Mouse (Mus musculus) MEL (cell line): ENCODE measurements around the gene 1700013H16Rik. TPM values are rescaled to one million over a fixed set of nuclear protein-coding genes. Genes with fewer than 3 reads are reported as not detected.

Experiments
- DNase-seq: peaks from one replicate; pipeline ENCODE4 v3.0.0; 2011; ENCODE audit warnings: low read depth, low spot score
- H3K27ac ChIP-seq: 2 replicates; pipeline ENCODE4 v1.5.1; 2012; ENCODE audit warnings: low read depth, mild to moderate bottlenecking, control low read depth, low read length, moderate library complexity; ENCODE audit not compliant: control insufficient read depth
- H3K27me3 ChIP-seq, 2 experiments: fragments of 150-350 bp in 1 of 2; sonication (generic) in 1 of 2; 2 replicates each; pipeline ENCODE4 v1.6.1; 2012; ENCODE audit warnings: low read length in 2 of 2, mild to moderate bottlenecking in 2 of 2, improper control_type of control experiment in 1 of 2, moderate library complexity in 1 of 2; ENCODE audit not compliant: insufficient read depth in 2 of 2, control insufficient read depth in 1 of 2
- H3K36me3 ChIP-seq, 2 experiments: 2 replicates each; pipeline ENCODE4 v1.6.1; 2012 to 2014; ENCODE audit warnings: low read length in 2 of 2, improper control_type of control experiment in 1 of 2, inconsistent platforms in 1 of 2, mild to moderate bottlenecking in 1 of 2; ENCODE audit not compliant: insufficient read depth in 2 of 2, control insufficient read depth in 1 of 2
- H3K4me1 ChIP-seq, 2 experiments: fragments of 150-350 bp in 1 of 2; sonication (generic) in 1 of 2; 2 replicates each; pipeline ENCODE4 v1.6.1; 2012; ENCODE audit warnings: low read length in 2 of 2, improper control_type of control experiment in 1 of 2, mild to moderate bottlenecking in 1 of 2; ENCODE audit not compliant: insufficient read depth in 2 of 2, control insufficient read depth in 1 of 2
- H3K4me3 ChIP-seq, 2 experiments: fragments of 150-350 bp in 1 of 2; sonication (generic) in 1 of 2; 2 replicates each; pipeline ENCODE4 v1.5.1; 2012; ENCODE audit warnings: low read depth in 2 of 2, low read length in 2 of 2, mild to moderate bottlenecking in 2 of 2, moderate library complexity in 2 of 2, control low read depth in 1 of 2, improper control_type of control experiment in 1 of 2; ENCODE audit not compliant: control insufficient read depth in 1 of 2, insufficient read depth in 1 of 2
- H3K79me2 ChIP-seq: 2 replicates; pipeline ENCODE4 v1.6.1; 2012; ENCODE audit warnings: mild to moderate bottlenecking, low read length, moderate library complexity; ENCODE audit not compliant: control insufficient read depth, poor library complexity, insufficient read depth
- H3K9ac ChIP-seq: 2 replicates; pipeline ENCODE4 v1.6.1; 2012; ENCODE audit warnings: low read depth, mild to moderate bottlenecking, control low read depth, low read length, moderate library complexity; ENCODE audit not compliant: control insufficient read depth, poor library complexity, severe bottlenecking
- H3K9me3 ChIP-seq: fragments of 150-350 bp; sonication (generic); replicated peaks from 2 replicates; pipeline ENCODE4 v1.6.1; 2012; ENCODE audit warnings: mild to moderate bottlenecking, low read length, improper control_type of control experiment, moderate library complexity; ENCODE audit not compliant: insufficient read depth
- CTCF ChIP-seq, 3 experiments: IDR thresholded peaks in 2 of 3; conservative IDR thresholded peaks in 1 of 3; 2 replicates each; pipeline ENCODE4 v1.5.1; 2011 to 2012; ENCODE audit warnings: low read length in 3 of 3, low read depth in 2 of 3, mild to moderate bottlenecking in 2 of 3, improper control_type of control experiment in 1 of 3, inconsistent platforms in 1 of 3, mixed read lengths in 1 of 3, moderate library complexity in 1 of 3; ENCODE audit not compliant: control insufficient read depth in 1 of 3, insufficient read depth in 1 of 3, poor library complexity in 1 of 3, severe bottlenecking in 1 of 3
- E2F4 ChIP-seq: IDR thresholded peaks from 2 replicates; pipeline ENCODE4 v1.6.1; 2011; ENCODE audit warnings: low read depth, low read length, improper control_type of control experiment, borderline replicate concordance
- ELF1 ChIP-seq: IDR thresholded peaks from 2 replicates; pipeline ENCODE4 v1.6.1; 2014; ENCODE audit warnings: low read depth, mild to moderate bottlenecking, inconsistent platforms, low read length, improper control_type of control experiment, moderate library complexity
- ETS1 ChIP-seq: IDR thresholded peaks from 2 replicates; pipeline ENCODE4 v1.6.1; 2012; ENCODE audit warnings: low read depth, mild to moderate bottlenecking, inconsistent platforms, low read length, improper control_type of control experiment, moderate library complexity
- GABPA ChIP-seq: IDR thresholded peaks from 2 replicates; pipeline ENCODE4 v1.6.1; 2012; ENCODE audit warnings: low read depth, mild to moderate bottlenecking, inconsistent platforms, low read length, improper control_type of control experiment, moderate library complexity
- GATA1 ChIP-seq: IDR thresholded peaks from 2 replicates; pipeline ENCODE4 v1.6.1; 2011; ENCODE audit warnings: low read depth, low read length, improper control_type of control experiment
- HCFC1 ChIP-seq: IDR thresholded peaks from 2 replicates; pipeline ENCODE4 v1.6.1; 2012; ENCODE audit warnings: low read depth, mild to moderate bottlenecking, inconsistent platforms, low read length, improper control_type of control experiment, moderate library complexity
- JUND ChIP-seq: IDR thresholded peaks from 2 replicates; pipeline ENCODE4 v1.6.1; 2011; ENCODE audit warnings: low read depth, mild to moderate bottlenecking, improper control_type of control experiment, low read length
- KAT2A ChIP-seq: conservative IDR thresholded peaks from 2 replicates; pipeline ENCODE4 v1.6.1; 2012; ENCODE audit warnings: low read depth, low read length, improper control_type of control experiment, inconsistent platforms
- MAFK ChIP-seq: IDR thresholded peaks from 2 replicates; pipeline ENCODE4 v1.6.1; 2011; ENCODE audit warnings: low read depth, mild to moderate bottlenecking, low read length, improper control_type of control experiment, borderline replicate concordance
- MAX ChIP-seq: IDR thresholded peaks from 2 replicates; pipeline ENCODE4 v1.6.1; 2011; ENCODE audit warnings: low read length, improper control_type of control experiment
- MAZ ChIP-seq: IDR thresholded peaks from 2 replicates; pipeline ENCODE4 v1.6.1; 2012; ENCODE audit warnings: low read depth, mild to moderate bottlenecking, inconsistent platforms, low read length, improper control_type of control experiment
- MEF2A ChIP-seq: IDR thresholded peaks from 2 replicates; pipeline ENCODE4 v1.6.1; 2014; ENCODE audit warnings: low read depth, mild to moderate bottlenecking, inconsistent platforms, low read length, improper control_type of control experiment; ENCODE audit not compliant: poor library complexity, insufficient replicate concordance, severe bottlenecking; ENCODE audit errors: extremely low read depth
- MXI1 ChIP-seq: IDR thresholded peaks from 2 replicates; pipeline ENCODE4 v1.6.1; 2011; ENCODE audit warnings: mild to moderate bottlenecking, low read depth, low read length, improper control_type of control experiment
- MYB ChIP-seq: IDR thresholded peaks from 2 replicates; pipeline ENCODE4 v1.6.1; 2011; ENCODE audit warnings: mild to moderate bottlenecking, low read depth, low read length, improper control_type of control experiment
- NELFE ChIP-seq: IDR thresholded peaks from 2 replicates; pipeline ENCODE4 v1.6.1; 2011; ENCODE audit warnings: low read depth, low read length, improper control_type of control experiment
- POLR2A ChIP-seq, 2 experiments: IDR thresholded peaks; 2 replicates each; pipeline ENCODE4 v1.6.1; 2011 to 2012; ENCODE audit warnings: low read length in 2 of 2, mild to moderate bottlenecking in 2 of 2, control low read depth in 1 of 2, improper control_type of control experiment in 1 of 2, low read depth in 1 of 2, moderate library complexity in 1 of 2; ENCODE audit not compliant: control insufficient read depth in 1 of 2, insufficient read depth in 1 of 2, poor library complexity in 1 of 2
- POLR2AphosphoS2 ChIP-seq: IDR thresholded peaks from 2 replicates; pipeline ENCODE4 v1.6.1; 2011; ENCODE audit warnings: low read length, improper control_type of control experiment
- RCOR1 ChIP-seq: IDR thresholded peaks from 2 replicates; pipeline ENCODE4 v1.6.1; 2012; ENCODE audit warnings: low read depth, mild to moderate bottlenecking, inconsistent platforms, low read length, improper control_type of control experiment
- SIN3A ChIP-seq: IDR thresholded peaks from 2 replicates; pipeline ENCODE4 v1.6.1; 2012; ENCODE audit warnings: low read length, improper control_type of control experiment, inconsistent platforms
- TAL1 ChIP-seq: IDR thresholded peaks from 2 replicates; pipeline ENCODE4 v1.6.1; 2012; ENCODE audit warnings: mild to moderate bottlenecking, inconsistent platforms, low read length, moderate library complexity, mixed read lengths
- TCF12 ChIP-seq: IDR thresholded peaks from 2 replicates; pipeline ENCODE4 v1.6.1; 2014; ENCODE audit warnings: low read depth, mild to moderate bottlenecking, inconsistent platforms, low read length, improper control_type of control experiment, moderate library complexity
- UBTF ChIP-seq: IDR thresholded peaks from 2 replicates; pipeline ENCODE4 v1.6.1; 2012; ENCODE audit warnings: low read depth, mild to moderate bottlenecking, inconsistent platforms, low read length, improper control_type of control experiment, moderate library complexity, borderline replicate concordance; ENCODE audit not compliant: insufficient read depth
- USF2 ChIP-seq, 2 experiments: IDR thresholded peaks; 2 replicates each; pipeline ENCODE4 v1.6.1; 2011 to 2012; ENCODE audit warnings: improper control_type of control experiment in 2 of 2, low read length in 2 of 2, borderline replicate concordance in 1 of 2, inconsistent platforms in 1 of 2, low read depth in 1 of 2, mild to moderate bottlenecking in 1 of 2; ENCODE audit not compliant: insufficient read depth in 1 of 2
- ZNF384 ChIP-seq: IDR thresholded peaks from 2 replicates; pipeline ENCODE4 v1.6.1; 2012; ENCODE audit warnings: low read depth, mild to moderate bottlenecking, inconsistent platforms, low read length, improper control_type of control experiment
- polyA plus RNA-seq, 2 experiments: library from polyadenylated mRNA; stranded (reverse) in 1 of 2; unstranded in 1 of 2; fragments of >175 nt in 1 of 2; fragments of >200 nt in 1 of 2; gene quantifications; 2 replicates each; pipeline versions ENCODE4 v1.2.1 to v1.2.4; 2012; ENCODE audit warnings: low replicate concordance in 2 of 2, low read depth in 1 of 2; ENCODE audit not compliant: insufficient read length in 2 of 2, insufficient read depth in 1 of 2, missing spikeins in 1 of 2
- total RNA-seq: library from RNA; depleted of rRNA; stranded (reverse); fragments of 300-350 nt; gene quantifications from 2 replicates; pipeline ENCODE4 v1.2.3, GENCODE M21; 2012

Gene 1700013H16Rik
- total and polyA plus RNA-seq, 3 experiments = not detected

GRCm38 (mm10) chrX:53694008-53694777, 63.4 kb downstream of the 1700013H16Rik start:
- H3K79me2 ChIP-seq = no peaks in the 10 kb centered on the region
- no peak overlapping the region for H3K9ac ChIP-seq
- H3K27me3 ChIP-seq = no peaks in the 10 kb centered on the region
- no peaks in the 10 kb centered on the region for H3K9me3 ChIP-seq
- H3K4me1 ChIP-seq = no peaks in the 10 kb centered on the region
- H3K36me3 ChIP-seq = no peaks in the 10 kb centered on the region
- DNase-seq = no peak
- H3K27ac ChIP-seq = no peak overlapping the region
- TF ChIP-seq ZNF384 (no peak), MAZ (no peak), JUND (no peak), HCFC1 (no peak), RCOR1 (no peak), SIN3A (no peak), ELF1 (no peak), GABPA (no peak), POLR2A (IDR thresholded peaks at IDR 0.05; ENCODE audit: control insufficient read depth in 1 of 2, insufficient read depth in 1 of 2, low read depth in 1 of 2, low read length in 2 of 2, poor library complexity in 1 of 2) (no peak), MAFK (no peak), GATA1 (no peak), MXI1 (no peak)
- H3K4me3 ChIP-seq = no peak overlapping the region

GRCm38 (mm10) chrX:53693141-53693540, 64.5 kb downstream of the 1700013H16Rik start:
- Histone ChIP-seq H3K27ac (no peak overlapping the region), H3K27me3 (no peaks in the 10 kb centered on the region), H3K79me2 (no peaks in the 10 kb centered on the region), H3K4me3 (no peak overlapping the region), H3K4me1 (no peaks in the 10 kb centered on the region), H3K9ac (no peak overlapping the region), H3K36me3 (no peaks in the 10 kb centered on the region), H3K9me3 (no peaks in the 10 kb centered on the region)
- TF ChIP-seq NELFE (no peak), GABPA (no peak), ETS1 (no peak), E2F4 (no peak), TAL1 (no peak), KAT2A (no peak), MYB (no peak), UBTF (no peak), USF2 (IDR thresholded peaks at IDR 0.05; ENCODE audit: borderline replicate concordance in 1 of 2, insufficient read depth in 1 of 2, low read depth in 1 of 2, low read length in 2 of 2) (no peak), TCF12 (no peak), MAX (no peak), GATA1 (no peak), RCOR1 (no peak), MAFK (no peak), MAZ (no peak), POLR2AphosphoS2 (no peak), MEF2A (no peak), CTCF (IDR thresholded peaks at IDR 0.05 in 2 of 3, conservative IDR thresholded peaks at IDR 0.05 in 1 of 3; ENCODE audit: control insufficient read depth in 1 of 3, insufficient read depth in 1 of 3, low read depth in 2 of 3, low read length in 3 of 3, poor library complexity in 1 of 3, severe bottlenecking in 1 of 3) (no peak)
- no peak for DNase-seq
